Mouse (Mus musculus): ENCODE results near the gene Ubiad1. TPM values are rescaled to one million over a fixed set of nuclear protein-coding genes. Genes with fewer than 3 reads are reported as not detected.
A peak's percentile ranks its signal among the peaks of the same experiment; 100 is the strongest.

Ubiad1 gene
- polyA plus RNA-seq, 1 experiment from 2014 or later = 18.3 TPM

DNA sequence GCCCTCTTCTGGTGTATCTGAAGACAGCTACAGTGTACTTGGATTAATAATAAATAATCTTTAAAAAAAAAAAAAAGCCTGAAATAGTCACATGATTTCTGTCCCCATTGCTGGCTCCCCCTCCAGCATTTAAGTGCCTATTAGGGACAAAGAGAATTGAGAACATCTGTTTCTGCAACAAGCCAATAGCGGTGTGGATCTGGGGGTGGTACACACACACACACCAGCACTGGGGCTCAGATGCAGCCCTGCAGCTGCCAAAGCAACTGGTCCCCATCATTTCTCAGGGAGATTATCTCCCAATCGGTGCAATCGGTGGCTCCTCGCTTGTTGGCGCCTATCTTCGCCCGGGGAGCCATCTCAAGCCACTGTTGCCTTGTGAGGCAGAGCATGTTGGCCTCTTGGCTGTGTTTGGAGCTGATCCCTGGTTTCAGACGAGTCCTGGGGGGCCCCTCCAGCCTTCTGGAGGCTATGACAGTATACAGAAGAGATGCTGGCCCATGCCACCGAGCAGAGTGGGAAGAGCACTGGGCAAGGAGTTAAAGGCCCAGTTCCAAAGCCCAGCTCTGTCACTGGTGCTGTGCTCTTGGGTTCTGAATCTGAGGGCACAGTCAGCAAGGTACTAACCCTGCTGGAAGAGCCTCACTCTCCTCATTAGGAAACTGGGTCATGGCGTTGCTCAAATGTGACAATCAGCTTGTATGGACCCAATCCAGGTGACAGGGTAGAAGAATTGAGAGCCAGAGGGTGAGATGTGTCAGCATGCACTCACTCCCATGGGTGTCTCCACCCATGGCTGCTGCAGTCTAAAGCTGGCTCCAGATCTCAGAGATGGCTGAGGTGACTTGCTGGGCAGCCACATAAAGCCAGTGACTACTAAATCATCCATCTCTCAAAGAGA is 17.4 kb downstream of the Ubiad1 start:
- H3K4me1 ChIP-seq = peaks cover 19% of the 10 kb centered on the region
- no peaks in the 10 kb centered on the region for H3K9me3 ChIP-seq (replicated peaks)
- H3K27me3 ChIP-seq (replicated peaks) = no peaks in the 10 kb centered on the region
- H3K9ac ChIP-seq = no peak overlapping the region
- ATAC-seq = no peak
- peaks cover 3% of the 10 kb centered on the region; the same call in 1 of the 2 replicates for H3K36me3 ChIP-seq
- H3K4me2 ChIP-seq = no peak overlapping the region
- H3K4me3 ChIP-seq = no peak overlapping the region
- 63% methylated on average over 10 of the region's 10 CpGs for WGBS (ENCODE audit: insufficient replicate concordance)
- no peak overlapping the region for H3K27ac ChIP-seq

DNA sequence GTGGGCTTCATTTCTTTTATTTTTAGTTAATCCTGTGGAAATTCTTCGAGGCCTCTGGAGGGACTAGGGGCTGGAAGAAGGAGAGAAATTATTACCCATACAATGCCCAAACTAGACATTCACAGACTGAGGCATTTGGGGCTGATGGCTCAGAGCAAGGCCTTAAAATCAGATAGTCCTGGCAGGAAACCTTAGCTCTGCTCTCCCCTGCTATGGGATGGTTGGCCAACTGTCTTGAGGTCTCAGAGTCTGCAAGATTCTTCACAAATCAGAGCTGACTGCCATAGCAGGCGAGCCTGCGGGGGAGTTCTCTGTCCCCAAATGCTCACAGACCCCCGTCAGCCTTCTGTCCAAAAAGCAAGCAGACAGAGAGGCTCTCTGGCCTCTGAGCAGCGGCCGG is 27.0 kb downstream of the Ubiad1 start:
- 51% methylated on average over 6 of the region's 6 CpGs for WGBS (ENCODE audit: insufficient replicate concordance)
- H3K9me3 ChIP-seq (replicated peaks) = no peaks in the 10 kb centered on the region
- H3K27ac ChIP-seq = peak overlapping the region; percentile 73
- peaks cover 53% of the 10 kb centered on the region for H3K27me3 ChIP-seq (replicated peaks)
- peak overlapping the region; percentile 55 for H3K4me2 ChIP-seq
- no peaks in the 10 kb centered on the region for H3K36me3 ChIP-seq
- H3K4me3 ChIP-seq = no peak overlapping the region
- peak; percentile 31 for ATAC-seq
- no peak overlapping the region; the same call in 1 of the 2 replicates for H3K9ac ChIP-seq
- peaks cover 30% of the 10 kb centered on the region for H3K4me1 ChIP-seq

DNA sequence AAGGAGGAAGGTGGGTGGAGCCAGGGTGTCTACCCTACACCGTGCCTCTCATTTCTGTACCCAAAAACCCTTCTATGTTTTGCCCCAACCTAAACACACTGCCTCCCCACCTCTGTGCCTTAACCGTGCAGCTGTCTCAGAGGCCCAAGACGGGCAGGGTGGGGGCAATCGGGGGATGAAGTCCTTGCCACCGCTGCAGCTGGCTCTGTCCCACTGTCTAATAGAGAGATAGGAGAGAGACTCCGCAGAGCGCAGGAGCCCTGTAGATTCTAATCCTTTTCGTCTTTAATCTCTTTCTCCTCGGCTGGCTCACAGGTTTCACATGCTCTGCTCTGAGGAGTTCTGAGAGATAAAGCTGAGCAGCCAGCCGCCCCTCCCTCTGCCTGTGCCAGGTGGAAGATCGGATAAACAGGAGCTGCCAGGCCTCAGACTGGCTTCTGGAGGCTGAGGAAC is 27.5 kb downstream of the Ubiad1 start:
- H3K9ac ChIP-seq = no peak overlapping the region
- H3K27ac ChIP-seq = peak overlapping the region; percentile 73
- H3K27me3 ChIP-seq (replicated peaks) = peaks cover 55% of the 10 kb centered on the region
- H3K9me3 ChIP-seq (replicated peaks) = no peaks in the 10 kb centered on the region
- no peaks in the 10 kb centered on the region for H3K36me3 ChIP-seq
- 24% methylated on average over 11 of the region's 11 CpGs for WGBS (ENCODE audit: insufficient replicate concordance)
- peak overlapping the region; percentile 55 for H3K4me2 ChIP-seq
- H3K4me3 ChIP-seq = no peak overlapping the region
- peak; percentile 95 for ATAC-seq
- H3K4me1 ChIP-seq = peaks cover 30% of the 10 kb centered on the region

DNA sequence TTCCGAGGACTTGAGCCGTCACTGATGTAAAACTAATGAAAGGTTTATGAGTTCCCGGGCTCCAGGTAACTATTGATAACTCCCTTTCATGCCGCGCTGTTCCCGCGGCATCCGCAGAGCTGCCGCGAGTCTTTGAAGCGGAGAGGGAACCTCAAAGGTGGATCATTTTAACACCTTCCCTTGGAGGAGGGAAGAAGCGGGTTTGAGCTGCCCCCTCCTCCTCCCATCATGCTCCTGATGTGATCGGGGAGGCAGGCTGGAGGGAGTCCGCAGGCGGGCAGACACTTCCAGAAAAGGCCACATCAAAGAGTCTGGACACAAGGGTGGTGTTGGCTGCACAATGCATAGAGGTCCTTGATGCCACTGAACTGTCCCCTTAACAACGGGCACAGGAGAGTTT is 29.0 kb downstream of the Ubiad1 start:
- no peak for ATAC-seq
- Histone ChIP-seq H3K4me3 (no peak overlapping the region), H3K36me3 (no peaks in the 10 kb centered on the region), H3K4me2 (no peak overlapping the region), H3K4me1 (peaks cover 30% of the 10 kb centered on the region), H3K27ac (no peak overlapping the region), H3K9me3 (replicated peaks) (no peaks in the 10 kb centered on the region), H3K9ac (no peak overlapping the region), H3K27me3 (replicated peaks) (peaks cover 64% of the 10 kb centered on the region)
- 9% methylated on average over 16 of the region's 16 CpGs for WGBS (ENCODE audit: insufficient replicate concordance)

DNA sequence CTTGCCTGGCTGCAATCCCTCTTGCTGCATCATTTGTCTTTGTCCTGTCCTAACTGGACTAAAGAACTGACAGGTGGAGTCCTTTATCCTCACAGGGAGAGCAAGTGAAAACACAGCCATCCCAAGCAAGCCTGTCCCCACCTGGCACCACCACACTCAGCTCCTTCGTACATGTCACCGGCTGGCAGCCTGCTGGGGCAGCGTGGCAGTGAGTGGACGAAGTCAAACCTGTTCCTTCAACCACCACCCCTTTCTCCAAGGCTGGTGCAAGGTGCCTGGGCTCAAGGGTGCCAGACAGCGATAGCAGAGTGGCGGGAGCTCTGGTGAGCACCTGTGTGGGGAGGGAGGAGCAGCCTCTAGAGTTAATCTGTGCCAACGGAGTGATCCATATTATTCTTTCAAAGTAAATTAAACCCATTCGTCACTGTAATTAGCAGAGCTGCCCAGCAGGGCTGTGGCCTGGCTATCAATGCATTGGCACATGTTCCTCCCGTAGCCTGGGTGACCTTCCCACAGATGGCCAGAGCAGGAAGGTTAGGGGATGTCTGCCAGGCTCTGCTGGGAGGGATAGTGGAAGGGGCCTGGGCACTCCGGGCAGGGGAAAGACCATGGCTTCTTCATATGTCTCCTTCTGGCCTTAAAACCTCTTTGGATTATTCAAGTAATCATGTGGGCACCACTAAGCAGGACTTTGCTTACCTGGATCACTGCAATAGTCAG is 36.2 kb downstream of the Ubiad1 start:
- no peak for ATAC-seq
- peaks cover 75% of the 10 kb centered on the region for H3K27me3 ChIP-seq (replicated peaks)
- WGBS (ENCODE audit: insufficient replicate concordance) = 57% methylated on average over 10 of the region's 10 CpGs

DNA sequence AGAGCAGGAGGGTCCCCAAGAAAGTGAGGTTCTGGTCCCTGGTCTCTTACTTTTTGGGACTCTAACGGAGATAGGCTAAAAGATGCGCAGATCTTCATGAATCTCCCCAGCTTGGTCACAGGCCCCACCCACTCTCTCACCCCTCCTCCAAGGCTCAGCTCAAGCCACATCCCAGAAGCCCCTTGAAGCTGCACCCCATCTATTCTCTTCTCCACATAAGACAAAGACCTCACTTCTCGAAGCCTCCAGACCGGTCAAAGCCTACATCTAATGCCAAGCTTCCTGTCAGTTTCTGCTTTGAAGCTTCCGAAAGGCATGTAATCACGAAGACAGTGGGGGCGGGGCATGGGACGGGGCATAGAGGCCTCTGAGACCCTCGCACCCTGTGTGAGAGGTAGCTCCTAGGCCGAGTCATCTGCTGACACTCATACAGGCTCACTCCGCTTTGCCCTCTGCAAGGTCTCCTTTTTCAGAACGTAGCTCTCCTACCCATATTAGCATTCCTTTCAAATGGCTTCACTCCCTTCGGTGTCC is 39.2 kb downstream of the Ubiad1 start:
- Histone ChIP-seq H3K9me3 (replicated peaks) (no peaks in the 10 kb centered on the region), H3K4me2 (no peak overlapping the region), H3K27me3 (replicated peaks) (peaks cover 87% of the 10 kb centered on the region), H3K36me3 (no peaks in the 10 kb centered on the region), H3K27ac (no peak overlapping the region), H3K4me3 (no peak overlapping the region), H3K9ac (no peak overlapping the region), H3K4me1 (no peaks in the 10 kb centered on the region)
- WGBS (ENCODE audit: insufficient replicate concordance) = 16% methylated on average over 13 of the region's 13 CpGs
- no peak for ATAC-seq

More for the DNA sequence above, 36.2 kb downstream of the Ubiad1 start:
- H3K4me3 ChIP-seq = no peak overlapping the region
- H3K4me2 ChIP-seq = no peak overlapping the region
- no peaks in the 10 kb centered on the region for H3K9me3 ChIP-seq (replicated peaks)
- no peaks in the 10 kb centered on the region for H3K4me1 ChIP-seq
- H3K36me3 ChIP-seq = no peaks in the 10 kb centered on the region
- no peak overlapping the region for H3K27ac ChIP-seq
- H3K9ac ChIP-seq = no peak overlapping the region

DNA sequence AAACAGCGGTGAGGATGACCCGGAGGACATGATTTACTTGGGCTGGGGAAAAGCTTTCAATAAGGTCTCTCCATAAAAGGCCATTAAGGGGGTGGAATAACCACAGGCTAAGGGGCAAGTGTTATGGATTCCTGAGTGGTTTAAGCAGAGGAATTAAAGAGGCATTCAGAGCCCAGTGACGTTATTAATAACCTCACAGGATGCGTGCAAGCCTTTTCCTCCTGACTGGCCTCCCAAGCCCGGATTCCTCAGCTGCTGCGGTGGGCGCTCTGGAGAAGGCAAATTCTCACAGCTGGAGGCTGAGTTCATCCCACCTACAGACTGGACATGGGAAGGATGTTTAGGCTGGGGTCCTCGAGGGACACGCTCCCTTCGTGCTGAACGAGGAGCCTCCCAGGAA is 39.8 kb downstream of the Ubiad1 start:
- no peak overlapping the region for H3K9ac ChIP-seq
- 21% methylated on average over 11 of the region's 11 CpGs for WGBS (ENCODE audit: insufficient replicate concordance)
- peaks cover 87% of the 10 kb centered on the region for H3K27me3 ChIP-seq (replicated peaks)
- no peak overlapping the region for H3K27ac ChIP-seq
- H3K4me3 ChIP-seq = no peak overlapping the region
- no peaks in the 10 kb centered on the region for H3K36me3 ChIP-seq
- no peak overlapping the region for H3K4me2 ChIP-seq
- no peaks in the 10 kb centered on the region for H3K9me3 ChIP-seq (replicated peaks)
- ATAC-seq = no peak
- H3K4me1 ChIP-seq = no peaks in the 10 kb centered on the region

DNA sequence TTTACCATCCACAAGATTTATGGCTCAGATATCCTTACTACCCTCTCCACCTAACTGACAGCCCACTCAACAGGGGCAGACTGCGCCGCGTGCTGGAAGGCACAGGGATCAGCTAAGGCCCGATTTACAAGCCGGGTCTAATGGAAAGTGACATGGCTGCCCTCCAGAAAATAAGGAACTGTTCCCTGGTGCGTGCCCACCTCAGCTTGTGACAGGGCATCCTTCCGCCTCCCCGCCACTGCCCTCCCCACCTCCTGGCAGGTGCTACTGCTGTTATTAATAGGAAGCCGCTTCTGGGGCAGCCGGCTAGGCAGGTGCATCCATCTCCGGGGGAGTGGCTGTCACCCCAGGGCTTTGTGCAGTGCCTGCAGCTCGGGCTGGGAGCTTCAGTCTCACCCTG is 41.2 kb downstream of the Ubiad1 start:
- no peaks in the 10 kb centered on the region for H3K36me3 ChIP-seq
- H3K27me3 ChIP-seq (replicated peaks) = peaks cover 73% of the 10 kb centered on the region
- H3K9me3 ChIP-seq (replicated peaks) = no peaks in the 10 kb centered on the region
- no peaks in the 10 kb centered on the region for H3K4me1 ChIP-seq
- no peak overlapping the region for H3K9ac ChIP-seq
- no peak overlapping the region for H3K4me2 ChIP-seq
- H3K27ac ChIP-seq = no peak overlapping the region
- H3K4me3 ChIP-seq = no peak overlapping the region
- WGBS (ENCODE audit: insufficient replicate concordance) = 23% methylated on average over 12 of the region's 12 CpGs
- ATAC-seq = no peak

DNA sequence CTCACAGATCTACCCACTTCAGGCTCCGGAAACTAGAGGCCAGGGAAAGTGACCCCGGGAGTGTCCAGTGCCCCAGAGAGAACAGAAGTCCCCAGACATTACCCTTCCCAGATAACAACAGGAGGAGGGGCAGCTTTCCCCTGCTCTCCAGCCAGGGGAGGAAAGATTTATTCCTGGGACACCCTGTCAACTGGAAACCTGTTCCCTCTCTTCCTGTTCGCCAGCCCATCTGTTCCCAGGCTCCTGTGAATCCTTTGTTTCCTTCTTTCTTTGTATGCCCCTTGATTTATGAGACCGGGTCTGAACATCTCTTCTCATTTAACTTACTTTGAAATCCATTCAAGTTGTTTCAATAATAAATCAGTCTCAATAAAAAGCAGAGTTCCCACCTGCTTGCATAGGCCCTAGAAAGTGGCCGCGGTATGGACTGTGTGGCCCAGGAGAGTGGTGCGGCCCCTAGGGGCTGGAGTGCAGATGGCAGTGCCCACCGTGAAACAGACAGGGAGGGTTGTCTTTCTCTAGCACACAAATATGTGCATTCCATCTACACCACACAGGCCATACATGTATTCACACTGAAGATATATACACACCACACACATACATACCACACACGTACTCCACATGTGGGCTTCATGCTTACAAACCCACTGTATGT is 45.0 kb downstream of the Ubiad1 start:
- Histone ChIP-seq H3K9ac (no peak overlapping the region), H3K36me3 (no peaks in the 10 kb centered on the region), H3K4me1 (no peaks in the 10 kb centered on the region), H3K4me2 (no peak overlapping the region), H3K4me3 (no peak overlapping the region), H3K9me3 (replicated peaks) (no peaks in the 10 kb centered on the region), H3K27me3 (replicated peaks) (peaks cover 36% of the 10 kb centered on the region), H3K27ac (no peak overlapping the region)
- no peak for ATAC-seq
- WGBS (ENCODE audit: insufficient replicate concordance) = 65% methylated on average over 9 of the region's 9 CpGs

DNA sequence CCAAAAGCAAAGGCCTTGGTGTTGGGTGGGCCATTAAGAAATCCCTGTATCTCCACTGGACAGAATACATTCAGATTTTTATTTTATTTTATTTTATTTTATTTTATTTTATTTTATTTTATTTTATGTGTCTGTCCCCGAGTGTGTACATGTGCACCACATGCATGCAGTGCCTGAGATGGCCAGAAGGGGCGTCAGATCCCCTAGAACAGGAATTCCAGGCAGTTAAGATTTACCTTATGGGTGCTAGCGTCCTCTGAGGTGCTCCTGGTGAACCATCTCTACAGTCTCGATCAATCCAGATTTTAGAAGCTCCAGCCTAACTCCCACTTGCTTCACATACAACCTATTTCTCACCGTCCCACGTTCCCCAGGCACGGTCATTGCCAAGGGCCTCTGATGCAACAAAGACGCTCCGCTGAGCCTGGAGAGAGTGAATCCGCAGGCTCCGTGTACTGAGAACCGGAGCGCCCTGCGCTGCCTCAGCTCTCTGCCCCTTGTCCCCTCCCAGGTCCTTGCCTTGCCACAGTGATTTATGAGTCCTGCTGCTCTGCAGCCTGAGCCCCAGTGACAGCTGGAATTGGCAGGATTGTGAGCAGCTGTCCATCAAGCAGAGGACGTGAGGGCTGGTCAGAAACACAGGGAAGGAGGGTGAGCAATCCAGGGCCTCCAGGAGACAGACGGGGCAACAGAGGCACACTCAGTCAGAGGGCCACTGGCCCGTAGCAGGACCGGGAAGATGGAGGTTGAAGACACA is 46.9 kb downstream of the Ubiad1 start:
- no peak for ATAC-seq

DNA sequence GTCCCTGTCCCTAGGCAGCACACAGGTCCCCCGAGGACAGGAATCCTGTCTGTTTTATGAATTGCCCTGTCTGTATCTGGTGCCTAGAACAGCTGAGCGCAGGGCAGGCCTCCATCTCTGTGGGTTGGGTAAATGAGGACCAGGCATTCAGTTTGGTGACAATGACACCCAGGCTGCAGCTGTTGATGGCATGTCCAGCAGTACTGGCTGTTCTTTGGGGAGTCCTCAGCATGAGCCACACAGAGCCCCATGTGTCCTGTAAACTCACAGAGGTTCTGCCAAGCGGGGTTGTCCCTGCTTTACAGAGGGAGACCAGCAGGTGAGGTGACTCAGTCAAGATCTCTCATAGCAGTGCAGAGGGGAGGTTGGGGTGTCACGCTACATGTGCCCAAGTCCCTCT is 47.5 kb downstream of the Ubiad1 start:
- Histone ChIP-seq H3K4me3 (no peak overlapping the region), H3K36me3 (no peaks in the 10 kb centered on the region), H3K27ac (no peak overlapping the region), H3K9me3 (replicated peaks) (no peaks in the 10 kb centered on the region), H3K9ac (no peak overlapping the region), H3K4me1 (no peaks in the 10 kb centered on the region), H3K4me2 (no peak overlapping the region), H3K27me3 (replicated peaks) (peaks cover 23% of the 10 kb centered on the region)
- 66% methylated on average over 4 of the region's 4 CpGs for WGBS (ENCODE audit: insufficient replicate concordance)
- ATAC-seq = no peak

More for the DNA sequence above, 46.9 kb downstream of the Ubiad1 start:
- Histone ChIP-seq H3K36me3 (no peaks in the 10 kb centered on the region), H3K4me2 (no peak overlapping the region), H3K27me3 (replicated peaks) (peaks cover 23% of the 10 kb centered on the region), H3K27ac (no peak overlapping the region), H3K4me1 (no peaks in the 10 kb centered on the region), H3K4me3 (no peak overlapping the region), H3K9me3 (replicated peaks) (no peaks in the 10 kb centered on the region), H3K9ac (no peak overlapping the region)
- WGBS (ENCODE audit: insufficient replicate concordance) = 74% methylated on average over 18 of the region's 18 CpGs

All from liver, embryonic 12.5 days (tissue).